Mouse (Mus musculus) heart, postnatal 25 days (tissue): ENCODE measurements at regions not wholly inside any gene's neighbourhood (a gene's known extent, or its start where the extent isn't known, plus 50 kb on each side); places are given as distances from the start of the nearest gene placed in this dataset.

Source experiments
- DNase-seq: peaks from one replicate; pipeline ENCODE4 v3.0.0; 2022; ENCODE audit warnings: low spot score
- intact Hi-C: fragments of 180-260 bp; cut with DNase I; formaldehyde crosslinking; loops from one replicate; pipeline ENCODE4 v1.15.1; 2025

GRCm38 (mm10) chr16:62500334-62500733 is 286.3 kb downstream of the Nsun3 start:
- intact Hi-C loops = loop anchor here (10.0 kb wide), 2 partner anchors 64 to 144 kb away; no protein-coding TSS in a partner anchor
- DNase-seq = no peak

- no peak for DNase-seq
- intact Hi-C loops = no loop called here
These were observed 287.9 kb downstream of the Nsun3 start for GRCm38 (mm10) chr16:62498761-62499160.

- no peak for DNase-seq
- intact Hi-C loops = no loop called here
These were observed 289.9 kb downstream of the Nsun3 start for GRCm38 (mm10) chr16:62496697-62497096.

- intact Hi-C loops = no loop called here
- no peak for DNase-seq
These were observed 316.5 kb downstream of the Nsun3 start for GRCm38 (mm10) chr16:62470133-62470532.

- intact Hi-C loops = no loop called here
- no peak for DNase-seq
These were observed 317.3 kb downstream of the Nsun3 start for GRCm38 (mm10) chr16:62469286-62469685.

- no peak for DNase-seq
- intact Hi-C loops = no loop called here
These were observed 317.8 kb downstream of the Nsun3 start for GRCm38 (mm10) chr16:62468846-62469245.

GRCm38 (mm10) chr16:62459949-62460551 is 326.6 kb downstream of the Nsun3 start:
- intact Hi-C loops = no loop called here

GRCm38 (mm10) chr16:62449735-62450134 is 336.9 kb downstream of the Nsun3 start:
- DNase-seq = no peak
- intact Hi-C loops = no loop called here

More at GRCm38 (mm10) chr16:62459949-62460551, 326.6 kb downstream of the Nsun3 start:
- DNase-seq = no peak

- no peak for DNase-seq
- intact Hi-C loops = no loop called here
These were observed 339.2 kb downstream of the Nsun3 start for GRCm38 (mm10) chr16:62447380-62447779.

GRCm38 (mm10) chr16:62441197-62441596 is 345.4 kb downstream of the Nsun3 start:
- DNase-seq = no peak
- intact Hi-C loops = no loop called here

- intact Hi-C loops = no loop called here
- DNase-seq = no peak
These were observed 353.5 kb downstream of the Nsun3 start for GRCm38 (mm10) chr16:62433125-62433524.

- DNase-seq = no peak
- intact Hi-C loops = no loop called here
These were observed 372.1 kb downstream of the Nsun3 start for GRCm38 (mm10) chr16:62414485-62414884.

GRCm38 (mm10) chr16:62407526-62408165 is 379.0 kb downstream of the Nsun3 start:
- no peak for DNase-seq
- intact Hi-C loops = no loop called here

- DNase-seq = no peak
- intact Hi-C loops = no loop called here
These were observed 380.2 kb downstream of the Nsun3 start for GRCm38 (mm10) chr16:62406458-62406857.

- intact Hi-C loops = no loop called here
- DNase-seq = no peak
These were observed 429.3 kb downstream of the Nsun3 start for GRCm38 (mm10) chr16:62357279-62357678.

- no peak for DNase-seq
- intact Hi-C loops = no loop called here
These were observed 430.3 kb downstream of the Nsun3 start for GRCm38 (mm10) chr16:62356349-62356748.

GRCm38 (mm10) chr16:62355830-62356270 is 430.8 kb downstream of the Nsun3 start:
- DNase-seq = no peak
- intact Hi-C loops = no loop called here

- intact Hi-C loops = no loop called here
- no peak for DNase-seq
These were observed 459.1 kb downstream of the Nsun3 start for GRCm38 (mm10) chr16:62327378-62328036.

- no peak for DNase-seq
- intact Hi-C loops = no loop called here
These were observed 460.9 kb downstream of the Nsun3 start for GRCm38 (mm10) chr16:62325534-62326244.

GRCm38 (mm10) chr16:62322809-62323208 is 463.8 kb downstream of the Nsun3 start:
- intact Hi-C loops = no loop called here
- no peak for DNase-seq

GRCm38 (mm10) chr16:62288948-62289347 is 497.7 kb downstream of the Nsun3 start:
- DNase-seq = no peak
- intact Hi-C loops = no loop called here
